Mouse (Mus musculus) WW6 (cell line): ENCODE data around the gene Celf2.

Experiments
- DNase-seq: peaks from one replicate; pipeline ENCODE4 v3.0.0-alpha.2; 2013; ENCODE audit warnings: low read depth, low spot score

The Celf2 gene

DNA sequence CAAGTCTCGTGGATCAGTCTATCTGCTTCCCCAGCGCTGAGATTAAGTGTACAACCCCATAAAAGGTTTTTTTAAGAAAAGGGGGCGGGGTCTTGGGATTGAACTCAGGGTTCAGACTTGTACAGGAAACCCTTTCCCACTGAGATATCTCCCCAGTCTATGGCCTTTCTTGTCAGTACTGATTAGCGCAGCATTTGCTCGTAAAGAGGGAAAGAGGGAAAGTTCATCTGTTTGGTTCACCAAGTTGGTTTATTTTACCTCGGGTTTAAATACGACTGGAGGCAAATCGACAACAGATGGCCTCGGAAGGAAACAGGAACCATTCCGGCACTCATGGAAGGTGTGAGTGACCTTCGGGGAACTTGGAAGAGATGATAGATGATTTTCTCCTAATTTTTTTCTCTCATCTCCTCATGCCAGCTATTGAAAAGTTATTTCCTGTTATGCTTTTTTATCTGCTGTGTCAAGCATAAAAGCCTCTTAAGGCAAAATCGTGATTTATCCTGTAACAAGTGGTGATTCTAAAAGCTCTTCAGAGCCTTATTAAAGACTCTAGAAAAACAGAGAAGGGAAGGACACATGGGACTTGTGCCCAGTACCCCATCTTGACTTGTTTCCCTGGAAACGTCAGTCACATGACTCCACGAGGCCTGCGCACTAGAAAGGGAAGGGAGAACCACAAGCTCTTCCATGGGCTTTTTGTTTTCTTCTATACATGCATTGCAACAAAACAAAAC is 585.5 kb downstream of the Celf2 start:
- no peak for DNase-seq

- DNase-seq = no peak
Observed at GRCm38 (mm10) chr2:6915386-6915785, 594.0 kb downstream of the Celf2 start.

DNA sequence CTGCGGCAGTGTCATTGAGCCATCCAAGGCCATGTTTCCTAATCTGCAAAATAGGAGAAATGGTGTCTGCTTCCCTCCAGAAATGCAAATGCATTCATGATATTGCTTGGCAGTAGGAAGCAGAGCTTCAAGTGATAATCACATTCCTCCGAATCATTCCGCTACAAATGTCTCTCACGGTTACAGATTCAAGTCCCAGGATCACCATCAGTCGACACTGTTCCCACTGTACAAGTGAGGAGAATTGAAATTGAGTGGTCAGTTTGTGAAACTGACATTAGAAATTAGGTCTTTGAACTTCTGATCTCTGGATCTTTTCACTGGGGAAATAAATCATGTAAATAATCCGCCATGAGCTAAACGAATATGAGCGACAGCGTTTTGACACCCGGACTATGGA is 596.0 kb downstream of the Celf2 start:
- DNase-seq = no peak

- DNase-seq = no peak
Observed at GRCm38 (mm10) chr2:6911932-6912331, 597.4 kb downstream of the Celf2 start.

DNA sequence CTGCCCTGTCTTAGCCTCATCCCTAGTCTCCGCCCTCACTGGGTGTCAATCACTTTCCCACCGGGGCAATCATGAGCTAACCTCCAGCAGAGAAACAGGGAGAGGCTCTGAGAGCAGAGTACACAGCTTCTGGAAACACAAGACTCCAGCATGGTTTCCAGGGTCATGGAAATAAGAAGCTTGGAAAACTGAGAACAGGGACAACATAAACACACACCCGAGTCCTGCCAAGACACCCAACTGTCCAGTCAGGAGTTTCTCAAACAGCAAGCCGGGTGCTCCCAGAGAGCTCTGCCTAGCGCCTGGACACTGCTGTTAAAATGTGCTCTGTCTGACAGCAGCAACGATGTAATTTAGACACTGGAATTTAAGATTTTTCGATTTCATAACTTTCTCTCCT is 599.4 kb downstream of the Celf2 start:
- no peak for DNase-seq

DNA sequence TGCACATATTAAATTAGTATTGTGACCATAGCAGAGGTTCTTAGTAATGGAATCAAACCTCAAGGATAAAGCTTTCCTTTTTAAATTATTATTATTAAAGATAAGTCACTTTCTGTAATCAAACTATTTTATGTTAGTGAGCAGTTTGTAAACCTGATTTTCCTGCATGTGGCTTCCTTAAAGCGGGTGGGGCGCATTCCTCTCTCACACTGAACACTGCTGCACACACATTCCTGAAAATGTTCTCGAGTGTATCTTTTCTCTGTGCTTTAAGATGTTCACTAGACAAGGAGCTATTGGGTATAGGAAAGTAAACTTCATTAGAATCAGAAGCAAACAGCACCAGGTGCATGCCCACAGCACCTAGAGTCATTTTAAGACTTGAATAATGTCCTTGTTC is 605.0 kb downstream of the Celf2 start:
- DNase-seq = no peak

- DNase-seq = no peak
Observed at GRCm38 (mm10) chr2:6903251-6903763, 606.1 kb downstream of the Celf2 start.

GRCm38 (mm10) chr2:6896896-6897295 is 612.5 kb downstream of the Celf2 start:
- DNase-seq = no peak

DNA sequence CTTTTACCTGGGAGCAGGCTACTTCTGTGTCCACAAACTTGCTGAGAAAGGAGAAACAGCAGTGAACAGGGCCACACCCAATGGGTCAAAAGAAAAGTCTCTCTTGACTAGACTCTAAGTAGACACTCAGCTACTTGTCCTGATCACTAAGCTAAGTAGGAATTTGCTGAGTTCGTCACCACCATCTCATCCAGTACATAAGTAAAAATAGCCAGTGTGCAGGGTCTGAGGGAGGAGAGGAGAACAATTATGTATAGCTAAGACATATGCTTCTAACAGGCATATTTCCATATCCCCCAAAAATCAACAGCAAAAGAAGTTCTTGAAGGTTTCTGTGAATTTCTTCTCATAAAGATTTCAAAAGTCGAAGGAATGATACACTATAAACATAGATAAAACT is 615.8 kb downstream of the Celf2 start:
- DNase-seq = no peak

GRCm38 (mm10) chr2:6893095-6893494 is 616.3 kb downstream of the Celf2 start:
- no peak for DNase-seq

DNA sequence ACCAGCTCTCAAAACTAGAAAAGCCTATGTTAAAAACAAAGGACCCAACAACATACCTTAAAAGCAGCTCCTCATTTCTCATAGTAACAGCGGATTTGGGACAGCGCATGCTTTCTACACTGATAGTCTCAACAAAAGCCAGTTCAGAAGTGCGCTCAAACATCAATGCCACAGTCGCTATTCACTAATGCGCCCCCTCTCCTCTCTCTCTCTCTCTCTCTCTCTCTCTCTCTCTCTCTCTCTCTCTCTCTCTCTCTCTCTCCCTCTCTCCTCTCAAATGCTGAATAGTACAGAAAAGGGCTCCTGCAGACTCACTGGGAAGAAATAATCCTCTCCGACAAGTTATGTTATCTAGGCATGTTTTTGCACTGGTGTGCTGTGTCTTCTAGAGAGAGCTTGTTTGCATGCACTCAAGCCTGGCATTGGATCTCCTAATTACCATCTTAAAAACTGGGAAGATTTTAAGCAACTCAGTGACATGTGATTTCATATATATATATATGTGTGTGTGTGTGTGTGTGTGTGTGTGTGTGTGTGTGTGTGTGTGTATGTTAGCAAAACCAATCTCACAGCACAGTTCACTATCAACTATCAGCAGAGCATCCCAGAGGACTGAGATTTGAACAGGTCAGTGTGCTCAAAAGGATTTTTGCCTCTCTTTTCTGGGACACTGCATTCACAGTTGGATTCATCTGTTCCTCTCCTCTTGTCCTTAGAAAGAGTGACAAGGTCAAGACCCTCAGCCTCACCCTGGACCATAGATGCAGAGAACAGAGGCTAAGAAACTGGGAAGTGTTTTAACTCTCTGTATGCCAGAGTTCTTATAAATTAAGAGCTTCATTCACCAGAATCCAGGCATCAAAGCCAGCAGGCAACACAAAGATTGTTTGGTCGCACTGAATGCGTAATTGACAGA is 624.3 kb downstream of the Celf2 start:
- no peak for DNase-seq

GRCm38 (mm10) chr2:6883996-6884795 is 625.2 kb downstream of the Celf2 start:
- no peak for DNase-seq

DNA sequence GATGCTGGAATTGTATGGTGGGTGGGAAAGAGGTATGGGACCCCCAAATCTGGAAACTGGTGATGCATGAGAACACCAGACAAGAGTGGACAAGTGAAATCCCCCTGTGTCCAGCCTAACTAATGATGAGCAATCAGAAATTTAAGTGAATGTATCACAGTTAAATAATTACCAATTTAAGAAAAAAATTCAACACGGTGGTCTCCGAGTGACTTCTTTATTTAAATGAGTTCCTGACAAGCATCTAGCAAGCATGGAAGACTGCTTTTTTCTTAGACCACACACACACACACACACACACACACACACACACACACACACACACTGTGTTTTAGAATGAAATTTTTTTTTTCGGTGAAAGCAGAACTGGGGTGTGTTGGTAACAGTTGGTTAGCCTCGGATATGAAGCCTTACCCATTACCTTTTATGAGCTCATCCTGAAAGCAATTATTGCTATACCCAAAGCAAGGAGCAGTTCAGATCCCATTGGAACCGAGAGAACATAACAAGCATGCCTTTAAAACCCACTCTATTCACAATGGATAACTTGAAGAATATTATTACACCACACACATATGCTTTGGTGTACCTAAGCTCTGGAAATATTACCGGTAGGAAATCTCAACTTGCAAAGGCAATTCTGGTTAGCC is 627.0 kb downstream of the Celf2 start:
- DNase-seq = no peak

GRCm38 (mm10) chr2:6880941-6881575 is 628.3 kb downstream of the Celf2 start:
- no peak for DNase-seq

DNA sequence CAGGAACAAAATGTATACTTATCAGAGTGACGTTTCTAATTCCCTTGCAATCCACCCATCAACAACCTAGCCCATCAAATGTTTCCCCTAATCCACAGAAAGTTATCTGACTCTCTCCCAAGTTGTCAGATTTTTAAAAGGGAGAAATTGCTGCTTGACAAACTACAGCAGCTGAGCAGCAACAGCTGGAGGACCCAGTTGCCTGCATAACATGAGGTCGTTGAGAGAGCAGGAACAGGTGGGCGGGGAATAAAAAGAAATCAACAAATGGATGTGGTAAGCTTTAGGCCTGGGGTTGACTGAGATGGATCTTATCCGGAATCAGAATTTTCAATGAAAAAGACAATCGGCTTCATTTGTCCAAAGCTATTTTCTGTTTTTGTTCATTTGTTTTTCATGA is 632.3 kb downstream of the Celf2 start:
- DNase-seq = no peak

DNA sequence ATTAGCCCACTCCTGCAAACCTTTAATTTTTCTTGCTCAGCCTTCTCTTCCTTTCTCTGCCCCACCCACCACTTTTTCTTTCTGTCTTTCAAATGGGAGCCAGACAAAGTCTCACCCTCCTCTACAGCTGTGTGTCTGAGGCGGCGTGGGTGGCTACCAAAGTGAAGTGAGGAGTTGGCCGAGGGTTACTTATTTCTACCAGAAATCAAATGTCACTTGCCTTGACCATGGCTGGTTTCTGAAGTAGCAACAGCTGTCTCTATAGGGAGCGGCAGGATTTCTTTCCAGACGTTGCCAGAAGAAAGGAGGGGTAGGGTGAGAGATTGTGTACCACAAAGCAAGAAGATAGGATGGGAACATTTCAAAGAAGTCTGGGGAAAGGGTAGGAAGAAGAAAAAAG is 632.8 kb downstream of the Celf2 start:
- DNase-seq = no peak

DNA sequence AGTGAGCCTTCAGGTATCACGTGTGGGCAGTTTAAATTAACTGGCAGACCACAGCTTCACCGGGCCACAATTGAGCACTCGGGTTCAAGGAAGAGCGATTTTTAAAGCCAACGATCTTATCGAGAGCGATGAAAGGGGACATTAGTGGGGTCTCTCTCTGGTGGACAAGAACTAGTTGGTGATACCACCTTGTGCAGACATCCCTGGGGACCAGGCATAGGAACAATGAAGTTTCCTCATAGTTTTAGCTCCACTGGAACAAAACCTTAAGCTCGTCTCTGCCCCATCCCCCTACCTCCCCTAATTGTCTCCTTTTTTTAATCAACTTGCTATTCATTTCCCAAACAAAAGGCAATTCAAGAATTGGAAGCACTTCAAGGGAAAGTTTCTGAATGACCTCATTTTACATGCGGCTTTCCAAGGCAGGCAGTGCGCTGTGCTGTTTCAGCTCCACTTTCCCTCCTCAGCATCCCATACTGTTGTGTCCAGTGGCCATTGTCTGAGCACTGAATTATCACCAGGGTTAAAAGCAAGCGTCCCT is 634.2 kb downstream of the Celf2 start:
- no peak for DNase-seq

GRCm38 (mm10) chr2:6874266-6874955 is 635.0 kb downstream of the Celf2 start:
- DNase-seq = no peak

GRCm38 (mm10) chr2:6873711-6874110 is 635.7 kb downstream of the Celf2 start:
- DNase-seq = no peak

- DNase-seq = peak; percentile 13
Observed at GRCm38 (mm10) chr2:6872894-6873255, 636.5 kb downstream of the Celf2 start.
